Mouse (Mus musculus) forebrain, embryonic 12.5 days (tissue): ENCODE measurements at regions not wholly inside any gene's neighbourhood (a gene's known extent, or its start where the extent isn't known, plus 50 kb on each side); places are given as distances from the start of the nearest gene placed in this dataset.
"Not testable (repeated sequence)": the region's sequence is repeated elsewhere in the genome, so short reads cannot be mapped to it uniquely, and the experiment has no call there.

Experiments used
- ATAC-seq: fragments of 200-750 bp; cut with Nextera tagmentation; 2 replicates; pipeline ENCODE4 v1.8.0; 2017; ENCODE audit warnings: moderate TSS enrichment; ENCODE audit not compliant: low FRiP score
- H3K27ac ChIP-seq: fragments of 300-500 bp; sonication (generic); 2 replicates; pipeline ENCODE4 v1.5.1; 2016; ENCODE audit warnings: mild to moderate bottlenecking
- H3K27me3 ChIP-seq: fragments of 300-500 bp; sonication (generic); 2 replicates; pipeline ENCODE4 v1.6.1; 2016; ENCODE audit warnings: mild to moderate bottlenecking
- H3K36me3 ChIP-seq: fragments of 300-500 bp; sonication (generic); replicated peaks from 2 replicates; pipeline ENCODE4 v1.6.1; 2016; ENCODE audit warnings: mild to moderate bottlenecking
- H3K4me1 ChIP-seq: fragments of 300-500 bp; sonication (generic); 2 replicates; pipeline ENCODE4 v1.6.1; 2016
- H3K4me2 ChIP-seq: fragments of 300-500 bp; sonication (generic); 2 replicates; pipeline ENCODE4 v1.6.1; 2016; ENCODE audit warnings: mild to moderate bottlenecking, moderate library complexity
- H3K4me3 ChIP-seq: fragments of 300-500 bp; sonication (generic); replicated peaks from 2 replicates; pipeline ENCODE4 v1.5.1; 2016; ENCODE audit warnings: mild to moderate bottlenecking
- H3K9ac ChIP-seq: fragments of 300-500 bp; sonication (generic); 2 replicates; pipeline ENCODE4 v1.6.1; 2016; ENCODE audit warnings: mild to moderate bottlenecking
- H3K9me3 ChIP-seq: fragments of 300-500 bp; sonication (generic); 2 replicates; pipeline ENCODE4 v1.6.1; 2016
- WGBS: fragments of 180-500 bp; shearing (Covaris S2); methylation state at CpG from one replicate; pipeline ENCODE4 v1.1.7; 2016; 5-methylcytosine and 5-hydroxymethylcytosine counted together

GRCm38 (mm10) chrX:50618936-50619335 is 190.6 kb upstream of the Olfr1324 start:
- WGBS = 93% methylated on average over 4 of the region's 4 CpGs
- H3K4me2 ChIP-seq = no peak overlapping the region
- H3K36me3 ChIP-seq = no peaks in the 10 kb centered on the region; the same call in 1 of the 2 replicates
- no peaks in the 10 kb centered on the region for H3K4me1 ChIP-seq
- no peak overlapping the region for H3K27ac ChIP-seq
- no peak for ATAC-seq
- H3K27me3 ChIP-seq = no peaks in the 10 kb centered on the region
- no peak overlapping the region for H3K9ac ChIP-seq
- no peaks in the 10 kb centered on the region for H3K9me3 ChIP-seq
- no peak overlapping the region for H3K4me3 ChIP-seq

DNA sequence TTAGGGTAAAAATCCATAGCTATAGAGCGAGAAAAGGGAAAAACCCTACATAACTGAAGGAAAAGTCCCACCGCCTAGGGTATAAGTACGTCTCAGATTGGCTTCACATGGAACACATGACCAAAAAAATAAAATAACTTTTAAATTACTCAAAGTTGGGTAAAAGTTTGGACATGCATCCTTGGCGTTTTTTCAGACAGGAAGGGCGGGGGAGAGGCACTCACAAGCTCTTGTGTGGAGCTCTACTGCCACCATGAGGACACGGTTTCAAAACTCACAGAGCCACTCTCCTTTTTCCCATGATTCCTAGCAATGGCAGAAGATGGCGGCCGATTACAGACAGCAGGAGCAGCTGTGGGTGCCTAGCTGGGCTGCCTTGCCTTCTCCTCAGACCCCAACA is 188.6 kb upstream of the Olfr1324 start:
- not testable (repeated sequence) for H3K27ac ChIP-seq, H3K9ac ChIP-seq, H3K4me1 ChIP-seq, H3K4me3 ChIP-seq, H3K27me3 ChIP-seq, ATAC-seq, H3K9me3 ChIP-seq, H3K36me3 ChIP-seq
- H3K4me2 ChIP-seq = 0 out of 2 replicates have a peak overlapping the region, but pooled peaks have one; percentile 17
- WGBS = 74% methylated on average over 8 of the region's 8 CpGs

- H3K4me3 ChIP-seq = 0 out of 2 replicates have a peak overlapping the region, but pooled peaks have one; percentile 11
- not testable (repeated sequence) for H3K36me3 ChIP-seq
Observed at GRCm38 (mm10) chrX:50614874-50615273, 186.6 kb upstream of the Olfr1324 start.

DNA sequence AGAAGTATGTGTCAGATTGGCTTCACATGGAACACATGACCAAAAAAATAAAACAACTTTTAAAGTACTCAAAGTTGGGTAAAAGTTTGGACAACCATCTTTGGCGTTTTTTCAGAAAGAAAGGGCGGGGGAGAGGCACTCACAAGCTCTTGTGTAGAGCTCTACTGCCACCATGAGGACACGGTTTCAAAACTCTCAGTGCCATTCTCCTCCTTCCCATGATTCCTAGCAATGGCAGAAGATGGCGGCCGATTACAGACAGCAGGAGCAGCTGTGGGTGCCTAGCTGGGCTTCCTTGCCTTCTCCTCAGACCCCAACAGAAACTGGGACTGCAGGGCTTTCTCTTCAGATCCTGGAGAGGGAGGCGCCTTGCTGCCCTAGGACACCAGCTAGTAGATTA is 186.1 kb upstream of the Olfr1324 start:
- 0 out of 2 replicates have a peak overlapping the region, but pooled peaks have one; percentile 11 for H3K4me3 ChIP-seq
- H3K9me3 ChIP-seq, H3K4me1 ChIP-seq, H3K27me3 ChIP-seq, ATAC-seq, H3K36me3 ChIP-seq, H3K27ac ChIP-seq, H3K9ac ChIP-seq, H3K4me2 ChIP-seq: not testable (repeated sequence)
- 61% methylated on average over 6 of the region's 6 CpGs for WGBS

More at GRCm38 (mm10) chrX:50614874-50615273, 186.6 kb upstream of the Olfr1324 start:
- not testable (repeated sequence) for H3K4me1 ChIP-seq, H3K27me3 ChIP-seq, H3K9me3 ChIP-seq, H3K9ac ChIP-seq, H3K4me2 ChIP-seq, ATAC-seq, H3K27ac ChIP-seq
- WGBS = 64% methylated on average over 3 of the region's 3 CpGs

GRCm38 (mm10) chrX:50611765-50612591 is 183.7 kb upstream of the Olfr1324 start:
- WGBS = 63% methylated on average over 9 of the region's 9 CpGs
- Histone ChIP-seq H3K4me1 (no peaks in the 10 kb centered on the region), H3K9me3 (no peaks in the 10 kb centered on the region), H3K4me2 (peak overlapping the region; percentile 35), H3K9ac (no peak overlapping the region), H3K4me3 (0 out of 2 replicates have a peak overlapping the region, but pooled peaks have one; percentile 10), H3K27me3 (no peaks in the 10 kb centered on the region), H3K27ac (0 out of 2 replicates have a peak overlapping the region, but pooled peaks have one; percentile 36), H3K36me3 (peaks cover 3% of the 10 kb centered on the region; the same call in 1 of the 2 replicates)
- ATAC-seq = 0 out of 2 replicates have a peak, but pooled peaks have one; percentile 39

GRCm38 (mm10) chrX:50608141-50608540 is 179.8 kb upstream of the Olfr1324 start:
- not testable (repeated sequence) for ATAC-seq

GRCm38 (mm10) chrX:50607636-50608035 is 179.3 kb upstream of the Olfr1324 start:
- Histone ChIP-seq H3K9me3 (no peaks in the 10 kb centered on the region), H3K4me1 (no peaks in the 10 kb centered on the region), H3K36me3 (peaks cover 3% of the 10 kb centered on the region), H3K27ac (no peak overlapping the region), H3K27me3 (no peaks in the 10 kb centered on the region), H3K4me3 (no peak overlapping the region), H3K4me2 (no peak overlapping the region), H3K9ac (no peak overlapping the region)
- 65% methylated on average over 7 of the region's 7 CpGs for WGBS
- ATAC-seq = no peak

More at GRCm38 (mm10) chrX:50608141-50608540, 179.8 kb upstream of the Olfr1324 start:
- not testable (repeated sequence) for H3K4me1 ChIP-seq, H3K27me3 ChIP-seq, H3K4me2 ChIP-seq, H3K27ac ChIP-seq, H3K4me3 ChIP-seq, H3K9me3 ChIP-seq, H3K36me3 ChIP-seq, H3K9ac ChIP-seq
- 86% methylated on average over 6 of the region's 6 CpGs for WGBS

DNA sequence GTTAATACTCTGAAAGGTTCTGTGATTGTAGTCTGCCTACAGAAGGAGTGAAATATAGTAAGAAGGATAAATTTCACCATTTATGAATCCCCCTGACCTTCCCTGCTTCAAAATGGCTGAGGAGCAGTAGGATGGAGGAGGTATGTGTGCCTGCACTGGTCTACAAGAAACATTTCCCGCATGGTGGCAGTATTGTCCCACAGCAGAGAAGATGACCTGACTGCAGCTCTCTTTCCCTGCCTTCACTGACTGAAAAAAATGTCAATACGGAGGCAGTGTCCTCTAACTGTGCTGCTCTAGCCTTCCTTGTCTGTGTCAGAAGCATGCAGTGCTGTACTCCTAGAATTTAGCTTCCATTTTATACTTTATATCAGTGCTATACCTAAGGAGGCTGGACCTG is 177.2 kb upstream of the Olfr1324 start:
- H3K4me3 ChIP-seq, H3K9me3 ChIP-seq, H3K9ac ChIP-seq, H3K27me3 ChIP-seq, H3K4me2 ChIP-seq, H3K27ac ChIP-seq, H3K4me1 ChIP-seq, H3K36me3 ChIP-seq, ATAC-seq: not testable (repeated sequence)
- WGBS = 66% methylated on average over 2 of the region's 2 CpGs

GRCm38 (mm10) chrX:50604995-50605394 is 176.7 kb upstream of the Olfr1324 start:
- 65% methylated on average over 4 of the region's 4 CpGs for WGBS
- not testable (repeated sequence) for H3K36me3 ChIP-seq, H3K27ac ChIP-seq, H3K4me1 ChIP-seq, H3K27me3 ChIP-seq, ATAC-seq, H3K4me2 ChIP-seq, H3K9ac ChIP-seq, H3K4me3 ChIP-seq, H3K9me3 ChIP-seq

DNA sequence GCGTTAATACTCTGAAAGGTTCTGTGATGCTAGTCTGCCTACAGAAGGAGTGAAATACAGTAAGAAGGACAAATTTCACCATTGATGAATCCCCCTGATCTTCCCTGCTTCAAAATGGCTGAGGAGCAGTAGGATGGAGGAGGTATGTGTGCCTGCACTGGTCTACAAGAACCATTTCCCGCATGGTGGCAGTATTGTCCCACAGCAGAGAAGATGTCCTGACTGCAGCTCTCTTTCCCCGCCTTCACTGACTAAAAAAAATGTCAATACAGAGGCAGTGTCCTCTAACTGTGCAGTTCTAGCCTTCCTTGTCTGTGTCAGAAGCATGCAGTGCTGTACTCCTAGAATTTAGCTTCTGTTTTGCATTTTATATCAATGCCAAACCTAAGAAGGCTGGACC is 174.6 kb upstream of the Olfr1324 start:
- H3K4me1 ChIP-seq, H3K27ac ChIP-seq, H3K27me3 ChIP-seq, H3K9me3 ChIP-seq, H3K9ac ChIP-seq: not testable (repeated sequence)
- WGBS = 70% methylated on average over 3 of the region's 3 CpGs
- H3K4me2 ChIP-seq = 0 out of 2 replicates have a peak overlapping the region, but pooled peaks have one; percentile 17
- H3K36me3 ChIP-seq = peaks cover 12% of the 10 kb centered on the region
- ATAC-seq = 0 out of 2 replicates have a peak, but pooled peaks have one; percentile 33
- peak overlapping the region; percentile 19 for H3K4me3 ChIP-seq

DNA sequence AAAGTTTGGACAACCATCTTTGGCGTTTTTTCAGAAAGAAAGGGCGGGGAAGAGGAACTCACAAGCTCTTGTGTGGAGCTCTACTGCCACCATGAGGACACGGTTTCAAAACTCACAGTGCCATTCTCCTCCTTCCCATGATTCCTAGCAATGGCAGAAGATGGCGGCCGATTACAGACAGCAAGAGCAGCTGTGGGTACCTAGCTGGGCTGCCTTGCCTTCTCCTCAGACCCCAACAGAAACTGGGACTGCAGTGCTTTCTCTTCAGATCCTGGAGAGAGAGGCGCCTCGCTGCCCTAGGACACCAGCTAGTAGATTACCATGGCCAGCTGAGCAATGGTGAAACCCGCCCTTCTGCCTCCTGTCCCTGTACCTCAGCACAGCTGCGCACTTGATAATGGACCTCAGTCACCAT is 174.2 kb upstream of the Olfr1324 start:
- peak overlapping the region; percentile 19 for H3K4me3 ChIP-seq
- not testable (repeated sequence) for H3K9ac ChIP-seq, H3K4me1 ChIP-seq, H3K9me3 ChIP-seq, ATAC-seq, H3K27me3 ChIP-seq, H3K27ac ChIP-seq
- H3K4me2 ChIP-seq = 0 out of 2 replicates have a peak overlapping the region, but pooled peaks have one; percentile 17
- H3K36me3 ChIP-seq = peaks cover 16% of the 10 kb centered on the region
- 60% methylated on average over 8 of the region's 9 CpGs for WGBS

GRCm38 (mm10) chrX:50600262-50600661 is 172.0 kb upstream of the Olfr1324 start:
- not testable (repeated sequence) for H3K4me1 ChIP-seq, ATAC-seq, H3K27me3 ChIP-seq, H3K9me3 ChIP-seq, H3K27ac ChIP-seq, H3K9ac ChIP-seq
- Histone ChIP-seq H3K4me2 (0 out of 2 replicates have a peak overlapping the region, but pooled peaks have one; percentile 27), H3K4me3 (0 out of 2 replicates have a peak overlapping the region, but pooled peaks have one; percentile 10), H3K36me3 (peaks cover 20% of the 10 kb centered on the region)
- WGBS = 61% methylated on average over 3 of the region's 3 CpGs
